Mouse (Mus musculus) stomach, embryonic 16.5 days (tissue): ENCODE results near the gene Asl. TPM values are rescaled to one million over a fixed set of nuclear protein-coding genes. Genes with fewer than 3 reads are reported as not detected.

Source experiments
- ATAC-seq: fragments of 200-750 bp; cut with Nextera tagmentation; 2 replicates; pipeline ENCODE4 v1.8.0; 2017; ENCODE audit warnings: moderate number of reproducible peaks, moderate TSS enrichment; ENCODE audit not compliant: insufficient read depth, low FRiP score
- H3K27ac ChIP-seq: fragments of 300-500 bp; sonication (generic); 2 replicates; pipeline ENCODE4 v1.5.1; 2014; ENCODE audit warnings: low read length
- H3K27me3 ChIP-seq: fragments of 300-500 bp; sonication (generic); 2 replicates; pipeline ENCODE4 v1.6.1; 2014; ENCODE audit warnings: low read length, control low read depth, mixed read lengths; ENCODE audit not compliant: control insufficient read depth, insufficient read depth
- H3K36me3 ChIP-seq: fragments of 300-500 bp; sonication (generic); 2 replicates; pipeline ENCODE4 v1.6.1; 2014; ENCODE audit warnings: low read length; ENCODE audit not compliant: control insufficient read depth, insufficient read depth
- H3K4me1 ChIP-seq: fragments of 300-500 bp; sonication (generic); 2 replicates; pipeline ENCODE4 v1.6.1; 2014; ENCODE audit warnings: low read length, control low read depth, mixed read lengths; ENCODE audit not compliant: control insufficient read depth, insufficient read depth
- H3K4me2 ChIP-seq: fragments of 300-500 bp; sonication (generic); 2 replicates; pipeline ENCODE4 v1.6.1; 2014; ENCODE audit warnings: low read depth, low read length, mixed read lengths
- H3K4me3 ChIP-seq: fragments of 300-500 bp; sonication (generic); replicated peaks from 2 replicates; pipeline ENCODE4 v1.5.1; 2014; ENCODE audit warnings: mild to moderate bottlenecking, low read length
- H3K9ac ChIP-seq: fragments of 300-500 bp; sonication (generic); 2 replicates; pipeline ENCODE4 v1.6.1; 2014; ENCODE audit warnings: low read length
- H3K9me3 ChIP-seq: fragments of 300-500 bp; sonication (generic); replicated peaks from 2 replicates; pipeline ENCODE4 v1.6.1; 2016; ENCODE audit warnings: low read length, control low read depth; ENCODE audit not compliant: control insufficient read depth
- WGBS: fragments of 180-500 bp; shearing (Covaris S2); extraction: QIAGEN DNeasy Blood & Tissue Kit; methylation state at CpG from one replicate; pipeline ENCODE4 v1.1.7; 2014; 5-methylcytosine and 5-hydroxymethylcytosine counted together
- polyA plus RNA-seq: library from polyadenylated mRNA; unstranded; fragments of >200 nt; fragmentation: Nextera tagmentation; extraction: Ambion mirVana; gene quantifications from 2 replicates; pipeline ENCODE4 v1.2.1, GENCODE M21; 2015

The Asl gene
- polyA plus RNA-seq, 1 experiment from 2014 or later = 47.8 TPM

DNA sequence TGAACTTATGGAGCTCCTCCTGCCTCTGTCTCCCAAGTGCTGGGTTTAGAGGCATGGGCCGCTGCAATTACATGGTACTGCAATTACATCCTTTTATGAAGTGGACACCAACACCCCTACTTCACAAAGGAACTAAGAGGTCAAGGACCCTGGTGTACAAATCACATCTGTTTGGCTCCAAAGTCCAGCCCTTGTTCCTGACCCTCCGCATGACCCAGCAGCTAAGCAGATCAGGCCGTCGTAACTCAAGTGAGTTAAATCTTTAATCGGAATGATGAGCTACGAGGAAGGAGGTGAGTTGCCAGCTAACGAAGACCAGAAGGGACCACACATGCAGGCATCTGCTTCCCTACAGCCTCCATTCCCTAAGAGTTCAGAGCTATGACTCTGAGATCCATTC lies 6.7 kb downstream of the Asl start:
- Histone ChIP-seq H3K27ac (no peak overlapping the region), H3K27me3 (no peaks in the 10 kb centered on the region), H3K36me3 (no peaks in the 10 kb centered on the region), H3K4me2 (no peak overlapping the region), H3K4me1 (peaks cover 3% of the 10 kb centered on the region; the same call in 1 of the 2 replicates), H3K9me3 (no peaks in the 10 kb centered on the region), H3K4me3 (no peak overlapping the region), H3K9ac (no peak overlapping the region)
- WGBS = 71% methylated on average over 7 of the region's 7 CpGs
- no peak for ATAC-seq

DNA sequence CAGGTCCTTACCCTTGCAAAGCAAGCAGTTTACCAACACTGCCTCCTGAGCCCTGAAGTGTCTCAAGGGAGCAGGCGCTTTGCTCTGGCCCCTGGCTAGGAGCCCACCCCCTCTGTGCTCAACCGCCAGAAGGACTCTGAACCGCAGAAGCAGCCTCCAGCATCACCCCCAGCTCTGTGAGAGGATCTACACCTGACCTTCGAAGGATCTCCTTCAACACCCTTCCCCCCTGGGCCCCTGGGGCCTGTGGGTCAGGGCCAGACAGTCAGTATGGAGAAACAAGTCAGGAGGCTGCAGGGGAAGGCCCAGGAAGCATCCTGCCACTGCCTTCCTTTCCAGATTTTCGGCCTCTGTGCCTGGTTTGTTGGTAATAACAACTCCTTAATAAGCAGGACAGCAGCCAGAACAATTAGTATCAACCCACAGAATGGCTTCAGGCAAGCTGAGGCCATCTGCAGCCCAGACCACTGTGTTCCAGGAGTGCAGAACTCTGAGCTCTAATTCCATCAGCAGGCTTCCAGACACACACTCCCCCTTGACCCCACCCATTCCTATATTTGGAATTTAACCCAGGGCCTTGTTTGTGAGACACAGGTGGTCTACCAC lies 7.6 kb downstream of the Asl start:
- ATAC-seq = no peak
- no peak overlapping the region for H3K4me3 ChIP-seq
- peaks cover 3% of the 10 kb centered on the region; the same call in 1 of the 2 replicates for H3K4me1 ChIP-seq
- no peaks in the 10 kb centered on the region for H3K27me3 ChIP-seq
- WGBS = 61% methylated on average over 5 of the region's 5 CpGs
- no peaks in the 10 kb centered on the region for H3K9me3 ChIP-seq
- peak overlapping the region; percentile 23; the same call in 1 of the 2 replicates for H3K9ac ChIP-seq
- no peak overlapping the region for H3K4me2 ChIP-seq
- no peaks in the 10 kb centered on the region for H3K36me3 ChIP-seq
- no peak overlapping the region for H3K27ac ChIP-seq

DNA sequence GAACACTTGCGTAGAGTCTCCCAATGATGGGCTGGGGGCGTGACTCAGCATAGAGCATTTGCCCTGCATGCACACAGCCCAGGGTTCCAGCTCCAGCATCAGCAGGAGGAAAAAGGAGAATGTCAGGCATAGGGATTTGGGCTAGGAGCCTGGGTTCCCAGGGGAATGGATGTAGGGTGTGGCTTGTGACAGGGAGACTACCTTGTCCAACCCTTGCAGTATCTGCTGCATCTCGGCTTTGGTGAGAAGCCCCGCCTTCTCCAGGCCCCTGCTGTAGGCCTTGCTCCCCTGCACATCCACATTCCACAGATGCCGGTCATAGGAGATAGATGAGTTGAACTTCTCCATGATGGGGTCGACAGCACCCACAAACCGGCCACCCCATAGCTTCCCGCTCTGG lies 9.6 kb downstream of the Asl start:
- H3K36me3 ChIP-seq = no peaks in the 10 kb centered on the region
- H3K4me2 ChIP-seq = no peak overlapping the region
- H3K9me3 ChIP-seq = 0 out of 2 replicates have a peak, but pooled peaks cover 4% of the 10 kb centered on the region
- H3K4me3 ChIP-seq = no peak overlapping the region
- 54% methylated on average over 8 of the region's 8 CpGs for WGBS
- no peak overlapping the region for H3K9ac ChIP-seq
- no peak for ATAC-seq
- H3K27me3 ChIP-seq = no peaks in the 10 kb centered on the region
- no peak overlapping the region for H3K27ac ChIP-seq
- peaks cover 3% of the 10 kb centered on the region; the same call in 1 of the 2 replicates for H3K4me1 ChIP-seq

DNA sequence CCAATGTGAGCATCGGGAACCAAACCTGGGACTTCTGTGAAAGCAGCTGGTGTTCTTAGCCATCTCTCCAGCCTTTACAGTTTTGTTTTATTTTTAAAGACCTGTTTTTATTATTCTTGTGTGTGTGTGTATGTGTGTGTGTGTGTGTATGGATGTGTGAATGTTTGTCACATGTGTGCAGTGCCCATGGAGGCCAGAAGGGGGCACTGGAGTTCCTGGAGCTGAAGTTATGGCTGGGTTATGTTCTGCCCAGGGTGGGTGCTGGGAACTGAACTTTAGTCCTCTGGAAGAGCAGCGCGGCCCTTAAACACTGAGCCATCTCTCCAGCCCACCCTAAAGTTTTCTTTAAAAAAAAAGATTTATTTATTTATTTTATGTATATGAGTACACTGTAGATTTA lies 13.9 kb downstream of the Asl start:
- Histone ChIP-seq H3K36me3 (0 out of 2 replicates have a peak, but pooled peaks cover 12% of the 10 kb centered on the region), H3K9me3 (peaks cover 9% of the 10 kb centered on the region), H3K27ac (no peak overlapping the region), H3K4me3 (no peak overlapping the region), H3K27me3 (no peaks in the 10 kb centered on the region), H3K9ac (no peak overlapping the region), H3K4me1 (no peaks in the 10 kb centered on the region), H3K4me2 (no peak overlapping the region)
- ATAC-seq = no peak
- WGBS = 98% methylated on average over 3 of the region's 3 CpGs

GRCm38 (mm10) chr5:130010961-130011360 lies 18.1 kb downstream of the Asl start:
- H3K27ac ChIP-seq = no peak overlapping the region
- H3K36me3 ChIP-seq = 0 out of 2 replicates have a peak, but pooled peaks cover 12% of the 10 kb centered on the region
- H3K27me3 ChIP-seq = no peaks in the 10 kb centered on the region
- H3K9me3 ChIP-seq = peaks cover 9% of the 10 kb centered on the region
- ATAC-seq = no peak
- H3K9ac ChIP-seq = no peak overlapping the region
- H3K4me3 ChIP-seq = no peak overlapping the region
- WGBS = 95% methylated on average over 5 of the region's 5 CpGs
- H3K4me2 ChIP-seq = no peak overlapping the region
- no peaks in the 10 kb centered on the region for H3K4me1 ChIP-seq

- WGBS = 91% methylated on average over 4 of the region's 4 CpGs
- no peaks in the 10 kb centered on the region for H3K4me1 ChIP-seq
- H3K27me3 ChIP-seq = no peaks in the 10 kb centered on the region
- no peak overlapping the region for H3K4me2 ChIP-seq
- no peak overlapping the region for H3K4me3 ChIP-seq
- 0 out of 2 replicates have a peak, but pooled peaks cover 12% of the 10 kb centered on the region for H3K36me3 ChIP-seq
- H3K9ac ChIP-seq = no peak overlapping the region
- peaks cover 10% of the 10 kb centered on the region for H3K9me3 ChIP-seq
- ATAC-seq = no peak
- H3K27ac ChIP-seq = no peak overlapping the region
Measured at GRCm38 (mm10) chr5:130009784-130010183, 19.3 kb downstream of the Asl start.

DNA sequence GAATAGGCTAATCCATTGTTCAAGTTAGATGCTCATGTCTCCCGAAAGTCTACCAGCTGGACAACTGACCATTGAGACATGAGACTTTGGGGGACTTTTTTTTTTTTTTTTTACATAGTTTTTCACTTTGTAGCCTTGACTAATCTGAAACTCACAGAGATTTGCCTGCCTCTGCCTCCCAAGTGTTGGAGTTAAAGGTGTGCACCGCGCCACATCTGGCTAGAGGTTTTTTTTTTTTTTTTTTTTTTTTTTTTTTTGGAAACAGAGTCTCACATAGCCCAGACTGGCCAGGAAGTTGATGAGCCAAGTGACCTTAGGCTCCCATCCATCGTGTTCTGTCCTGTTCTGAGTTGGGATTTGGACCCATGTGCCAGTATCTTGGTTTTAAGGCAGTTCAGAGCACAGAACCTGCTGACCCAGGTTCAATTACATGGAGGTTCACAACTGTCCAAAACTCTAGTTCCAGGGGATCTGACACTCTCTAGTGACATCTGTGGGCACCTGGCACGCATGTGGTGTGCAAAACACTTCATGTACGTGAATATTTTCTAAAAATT lies 20.9 kb downstream of the Asl start:
- H3K36me3 ChIP-seq = 0 out of 2 replicates have a peak, but pooled peaks cover 12% of the 10 kb centered on the region
- no peak for ATAC-seq

GRCm38 (mm10) chr5:130007344-130007743 lies 21.7 kb downstream of the Asl start:
- no peak for ATAC-seq
- 83% methylated on average over 1 of the region's 1 CpGs for WGBS
- Histone ChIP-seq H3K27ac (no peak overlapping the region), H3K4me1 (peaks cover 6% of the 10 kb centered on the region), H3K4me2 (no peak overlapping the region), H3K9ac (no peak overlapping the region), H3K9me3 (peaks cover 17% of the 10 kb centered on the region), H3K36me3 (0 out of 2 replicates have a peak, but pooled peaks cover 9% of the 10 kb centered on the region), H3K4me3 (no peak overlapping the region), H3K27me3 (no peaks in the 10 kb centered on the region)

More for the DNA sequence above, 20.9 kb downstream of the Asl start:
- Histone ChIP-seq H3K4me3 (no peak overlapping the region), H3K27me3 (no peaks in the 10 kb centered on the region), H3K27ac (no peak overlapping the region), H3K4me2 (no peak overlapping the region), H3K4me1 (peaks cover 3% of the 10 kb centered on the region), H3K9me3 (peaks cover 17% of the 10 kb centered on the region), H3K9ac (no peak overlapping the region)
- 79% methylated on average over 6 of the region's 6 CpGs for WGBS

GRCm38 (mm10) chr5:130003229-130003628 lies 25.8 kb downstream of the Asl start:
- Histone ChIP-seq H3K4me1 (peaks cover 15% of the 10 kb centered on the region), H3K4me3 (peak overlapping the region; percentile 63), H3K27me3 (no peaks in the 10 kb centered on the region), H3K36me3 (no peaks in the 10 kb centered on the region), H3K9me3 (0 out of 2 replicates have a peak, but pooled peaks cover 12% of the 10 kb centered on the region), H3K4me2 (peak overlapping the region; percentile 56), H3K27ac (peak overlapping the region; percentile 85), H3K9ac (peak overlapping the region; percentile 75)
- no peak for ATAC-seq
- 26% methylated on average over 7 of the region's 7 CpGs for WGBS
